Mouse (Mus musculus): ENCODE measurements around the gene Fam104a. TPM values are rescaled to one million over a fixed set of nuclear protein-coding genes. Genes with fewer than 3 reads are reported as not detected.

Fam104a gene
- polyA plus RNA-seq, 1 experiment: 175 TPM

DNA sequence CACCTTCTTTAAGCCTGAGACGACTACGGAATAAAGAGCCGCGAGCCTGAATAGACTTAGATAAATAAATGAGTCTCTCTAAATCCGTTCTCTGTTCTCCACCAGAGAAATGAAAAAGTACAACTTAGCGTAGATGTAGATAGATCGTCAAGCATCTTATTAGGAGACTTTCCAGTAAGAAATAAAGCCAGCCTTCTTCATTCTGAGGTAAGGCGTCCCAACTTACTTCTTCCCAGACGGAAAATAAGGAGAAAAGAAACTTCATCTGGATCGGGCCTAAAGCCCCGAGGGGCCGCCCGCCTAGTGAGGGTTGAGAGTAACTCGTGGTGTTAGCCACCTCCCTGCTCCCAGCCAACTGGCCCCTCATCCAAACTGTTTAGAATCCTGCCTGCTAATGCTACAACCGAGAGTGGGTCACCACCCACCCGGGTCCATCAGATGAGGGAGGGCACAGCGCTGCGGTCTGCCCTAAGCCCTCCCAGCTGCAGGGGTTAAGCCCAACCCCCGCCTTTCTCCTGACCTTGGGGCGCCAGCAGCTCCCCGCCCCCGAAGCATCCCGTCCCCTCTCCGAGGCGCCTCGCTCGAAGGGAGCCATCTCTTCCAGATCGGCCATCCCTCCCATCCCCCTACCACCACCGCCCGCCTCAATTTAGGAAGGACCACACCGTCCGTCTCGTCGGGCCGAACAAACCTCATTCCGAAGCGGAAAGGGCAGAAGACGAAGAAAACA lies 893 bp downstream of the Fam104a start:
- TF ChIP-seq GATA1 (IDR thresholded peaks at IDR 0.05; ENCODE audit: low read length): no peak

- no peak for TF ChIP-seq GATA1 (IDR thresholded peaks at IDR 0.05; ENCODE audit: low read length)
These were observed 2.0 kb downstream of the Fam104a start for GRCm38 (mm10) chr11:113681979-113682378.

DNA sequence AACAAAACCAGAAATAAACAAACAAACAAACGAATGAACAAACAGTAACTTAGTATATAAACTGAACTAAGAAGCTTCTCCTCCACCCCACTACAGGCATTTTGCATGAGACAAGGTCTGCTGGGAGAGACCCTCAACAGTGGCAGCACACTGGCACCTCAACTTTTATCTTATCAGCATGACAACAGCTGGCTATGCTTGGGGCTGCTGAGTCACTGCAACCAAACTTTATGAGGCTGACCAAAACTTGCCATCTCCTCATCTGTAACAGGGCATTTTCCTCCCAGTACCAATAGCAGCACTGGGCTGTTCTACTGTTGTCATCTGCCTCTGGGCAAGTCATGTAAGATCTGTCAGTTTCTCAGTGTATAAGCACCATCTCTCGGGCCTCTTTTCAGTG lies 3.0 kb downstream of the Fam104a start:
- TF ChIP-seq GATA1 (IDR thresholded peaks at IDR 0.05; ENCODE audit: low read length): peak; percentile 88

GRCm38 (mm10) chr11:113678373-113678772 lies 5.6 kb downstream of the Fam104a start:
- TF ChIP-seq GATA1 (IDR thresholded peaks at IDR 0.05; ENCODE audit: low read length): no peak

GRCm38 (mm10) chr11:113677378-113677777 lies 6.6 kb downstream of the Fam104a start:
- no peak for TF ChIP-seq GATA1 (IDR thresholded peaks at IDR 0.05; ENCODE audit: low read length)

GRCm38 (mm10) chr11:113676847-113677246 lies 7.1 kb downstream of the Fam104a start:
- TF ChIP-seq GATA1 (IDR thresholded peaks at IDR 0.05; ENCODE audit: low read length): no peak

DNA sequence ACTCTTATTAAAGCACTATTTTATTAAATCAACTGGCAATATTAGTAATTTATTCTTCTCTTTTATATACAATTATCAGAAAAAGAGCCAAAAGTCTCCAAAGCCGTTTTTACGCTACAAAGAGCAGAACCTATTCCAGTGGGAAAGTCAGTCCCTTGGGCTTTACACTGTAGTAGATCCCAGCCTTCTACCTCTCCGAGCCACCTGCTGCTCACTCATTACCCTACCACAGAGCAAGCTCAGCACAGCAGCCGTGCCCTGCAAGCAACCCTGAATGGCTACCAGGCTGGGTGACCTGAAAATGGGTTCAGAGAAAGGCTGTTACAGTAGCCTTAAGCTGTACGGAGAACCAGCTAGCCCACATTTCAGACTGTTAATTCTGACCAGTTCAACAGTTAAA lies 9.4 kb downstream of the Fam104a start:
- no peak for TF ChIP-seq GATA1 (IDR thresholded peaks at IDR 0.05; ENCODE audit: low read length)

DNA sequence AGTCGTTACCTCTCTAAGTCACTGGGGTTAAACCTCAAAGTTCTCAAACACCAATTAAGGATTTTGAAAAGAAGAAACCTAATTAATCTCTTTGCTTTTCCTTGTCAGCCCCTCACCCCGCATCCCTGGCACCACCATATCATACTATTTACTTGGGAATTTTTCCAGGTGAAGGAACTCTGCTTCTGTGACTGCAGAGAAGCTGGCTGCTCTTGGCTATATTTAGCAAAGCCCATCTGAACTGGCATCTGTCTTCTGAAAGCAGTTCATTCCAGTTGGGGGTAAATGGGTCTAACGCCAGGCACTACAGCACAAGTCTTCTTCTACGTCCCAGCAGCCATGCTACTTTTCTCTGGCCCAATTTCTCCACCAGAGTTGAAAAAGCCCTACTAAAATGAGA lies 10.3 kb downstream of the Fam104a start:
- TF ChIP-seq GATA1 (IDR thresholded peaks at IDR 0.05; ENCODE audit: low read length): no peak

GRCm38 (mm10) chr11:113669711-113670110 lies 14.2 kb downstream of the Fam104a start:
- TF ChIP-seq GATA1 (IDR thresholded peaks at IDR 0.05; ENCODE audit: low read length): no peak

DNA sequence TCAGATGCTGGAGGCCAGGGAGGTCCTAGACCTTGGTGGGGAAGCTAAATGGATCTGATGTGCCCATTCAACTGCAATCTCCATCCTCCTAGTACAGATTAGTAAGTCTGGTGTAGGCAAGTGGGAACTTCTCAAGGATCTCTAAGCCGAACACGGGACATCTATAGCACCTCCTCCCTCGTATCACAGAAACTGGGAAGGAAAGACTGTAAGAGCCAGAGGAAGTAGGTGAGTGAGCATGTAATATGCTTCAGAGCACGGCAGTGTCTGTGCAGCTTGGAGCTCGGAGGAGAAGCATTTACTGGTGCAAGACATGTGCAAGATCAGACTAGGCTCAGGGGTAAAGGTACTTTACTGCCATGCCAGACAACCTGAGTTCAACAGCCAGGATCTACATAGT lies 15.1 kb downstream of the Fam104a start:
- TF ChIP-seq GATA1 (IDR thresholded peaks at IDR 0.05; ENCODE audit: low read length): no peak

DNA sequence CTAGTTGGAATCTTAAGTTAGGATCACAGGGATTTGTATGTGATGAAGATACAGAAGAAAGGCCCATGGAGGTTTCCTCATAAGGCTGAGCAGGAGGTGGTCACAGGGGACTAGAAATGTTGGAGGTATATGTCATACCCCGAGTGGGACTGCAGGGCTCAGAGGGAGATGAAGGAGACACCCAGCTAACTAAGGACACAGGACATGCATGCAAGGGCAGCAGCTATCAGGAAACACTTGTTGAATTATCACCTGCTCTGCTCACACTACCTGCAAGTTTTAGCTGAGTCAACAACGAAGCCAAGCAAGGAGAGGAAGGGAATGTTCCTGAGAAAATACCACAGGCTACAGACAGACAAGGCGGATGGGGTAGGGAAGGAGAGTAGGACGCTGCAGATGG lies 16.3 kb downstream of the Fam104a start:
- no peak for TF ChIP-seq GATA1 (IDR thresholded peaks at IDR 0.05; ENCODE audit: low read length)

- no peak for TF ChIP-seq GATA1 (IDR thresholded peaks at IDR 0.05; ENCODE audit: low read length)
These were observed 16.8 kb downstream of the Fam104a start for GRCm38 (mm10) chr11:113667122-113667521.

DNA sequence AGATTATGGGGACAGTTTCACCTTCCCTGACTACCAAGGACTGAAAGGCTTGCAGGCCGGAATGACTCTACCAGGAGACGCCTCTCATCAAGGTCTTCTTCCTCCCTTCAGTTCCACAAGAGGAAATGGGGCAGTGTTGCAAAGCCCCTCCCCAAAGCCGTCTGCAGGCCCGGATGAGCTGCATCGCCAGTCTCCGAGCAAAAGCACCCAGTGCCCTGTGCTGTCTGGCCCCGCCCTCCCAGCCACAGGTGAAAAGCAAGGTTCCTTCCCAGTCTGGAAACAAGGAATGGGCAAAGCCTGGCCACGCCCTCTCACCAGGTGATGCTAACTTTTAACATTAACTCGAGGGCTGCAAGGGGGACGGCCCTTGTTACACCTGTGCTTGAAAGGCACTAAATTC lies 17.3 kb downstream of the Fam104a start:
- TF ChIP-seq GATA1 (IDR thresholded peaks at IDR 0.05; ENCODE audit: low read length): no peak

DNA sequence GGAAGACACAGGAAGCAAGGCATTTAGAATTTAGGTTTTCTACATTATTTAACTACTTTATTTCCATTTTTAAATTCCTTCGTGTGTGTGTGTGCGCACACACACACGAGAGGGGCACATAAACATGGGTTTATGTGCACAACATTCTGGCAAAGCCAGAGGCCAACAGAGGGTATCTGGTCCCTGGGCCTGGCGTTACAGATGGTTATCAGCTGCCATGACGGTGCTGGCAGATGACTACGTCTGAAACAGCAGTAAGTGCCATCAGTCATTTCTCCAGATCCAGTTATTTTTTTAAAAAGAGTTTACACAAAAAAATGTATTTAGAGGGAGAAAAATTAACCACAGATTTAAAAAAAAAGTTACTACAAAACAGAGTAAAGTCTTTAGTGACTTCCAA lies 17.8 kb downstream of the Fam104a start:
- TF ChIP-seq GATA1 (IDR thresholded peaks at IDR 0.05; ENCODE audit: low read length): no peak

- TF ChIP-seq GATA1 (IDR thresholded peaks at IDR 0.05; ENCODE audit: low read length): no peak
These were observed 19.7 kb downstream of the Fam104a start for GRCm38 (mm10) chr11:113664279-113664678.

DNA sequence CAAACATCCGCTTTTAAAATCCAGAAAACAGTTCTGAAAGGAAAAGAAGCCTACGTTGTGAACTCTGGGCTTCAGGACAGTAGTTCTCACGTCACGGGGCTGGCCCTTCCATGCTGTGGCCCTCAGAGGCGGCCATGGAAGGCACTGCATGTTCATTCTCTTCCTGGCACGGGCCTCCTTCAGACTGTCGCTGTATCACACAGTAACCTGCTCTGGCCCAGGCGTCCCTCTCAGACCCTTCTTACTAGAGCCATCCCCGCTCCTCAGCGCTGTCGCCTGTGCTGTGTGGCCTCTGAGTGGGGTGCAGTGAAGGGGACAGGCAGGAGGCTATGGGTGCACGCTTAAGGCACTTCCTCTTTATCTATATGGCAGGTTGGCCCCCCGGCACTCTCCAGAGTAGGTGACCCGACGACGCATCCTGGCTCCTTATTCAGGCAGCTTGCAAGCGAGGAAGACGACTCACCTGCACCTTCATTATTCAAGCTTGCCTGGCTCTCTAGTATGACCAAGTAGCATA lies 22.1 kb downstream of the Fam104a start:
- no peak for TF ChIP-seq GATA1 (IDR thresholded peaks at IDR 0.05; ENCODE audit: low read length)

- TF ChIP-seq GATA1 (IDR thresholded peaks at IDR 0.05; ENCODE audit: low read length): no peak
These were observed 23.0 kb downstream of the Fam104a start for GRCm38 (mm10) chr11:113660940-113661339.
